Mouse (Mus musculus) naive thymus-derived CD4-positive, alpha-beta T cell, adult 5 months (primary cell): Measurements from ENCODE around the gene 1700016D06Rik. TPM values are rescaled to one million over a fixed set of nuclear protein-coding genes. Genes with fewer than 3 reads are reported as not detected.

Experiments
- polyA plus RNA-seq: library from polyadenylated mRNA; unstranded; fragments of 100-300 nt; shearing (Covaris generic); gene quantifications from one replicate; pipeline ENCODE4 v1.2.1, GENCODE M21; 2017

1700016D06Rik gene
- not detected for polyA plus RNA-seq

GRCm38 (mm10) chr8:11701033-11701362, at the start of gene 1700016D06Rik:
TSS of gene 1700016D06Rik (minus strand) at chr8:11701063.

DNA sequence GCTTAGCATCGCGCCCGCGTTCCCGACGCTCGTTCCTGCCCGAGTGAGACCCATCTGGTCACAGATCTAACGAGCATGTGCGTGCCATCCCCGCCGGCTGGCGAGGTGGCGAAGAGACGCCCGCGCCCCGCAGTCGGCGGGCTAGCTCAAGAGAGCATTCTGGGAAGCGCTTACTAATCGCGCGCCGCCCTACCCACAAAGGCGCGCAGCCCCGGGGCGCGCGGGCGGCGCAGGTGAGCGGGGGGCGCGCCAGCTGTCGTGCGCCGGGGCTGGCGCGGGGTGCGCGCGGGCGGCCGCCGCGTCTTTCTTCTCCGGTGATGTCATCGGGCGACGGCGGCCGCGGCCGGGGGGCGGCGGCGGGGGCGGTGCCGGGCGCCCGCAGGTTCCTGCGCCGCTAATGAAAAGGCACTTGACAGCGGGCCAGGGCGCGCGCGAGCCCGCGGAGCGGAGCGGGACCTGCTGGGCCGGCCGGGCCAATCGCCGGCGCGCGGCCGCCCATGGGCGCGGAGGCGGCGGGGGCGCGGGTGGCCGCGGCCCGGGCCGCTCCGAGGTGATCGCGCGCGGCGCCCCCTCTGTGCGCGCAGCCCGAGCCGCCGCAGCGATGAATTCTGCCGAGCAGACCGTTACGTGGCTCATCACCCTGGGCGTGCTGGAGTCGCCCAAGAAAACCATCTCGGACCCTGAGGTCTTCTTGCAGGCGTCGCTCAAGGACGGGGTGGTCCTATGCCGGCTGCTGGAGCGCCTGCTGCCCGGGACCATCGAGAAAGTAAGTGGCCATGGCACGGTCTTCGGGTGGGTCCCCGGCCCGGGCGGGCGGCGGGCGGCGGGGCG, 27.0 kb upstream of the 1700016D06Rik start, which contains the start of gene Arhgef7:
TSS of gene Arhgef7 (plus strand) at position 71 of the 831 bp plus-strand sequence.

GRCm38 (mm10) chr8:11635611-11636081, 65.2 kb downstream of the 1700016D06Rik start, which contains the start of gene Ankrd10:
TSS of gene Ankrd10 (minus strand) at chr8:11635757.

Other genes with a start within 250 kb of the 1700016D06Rik start
- 26.9 TPM for gene Rab20, start 222.4 kb downstream of the 1700016D06Rik start, polyA plus RNA-seq
- gene Naxd, start 203.6 kb downstream of the 1700016D06Rik start, polyA plus RNA-seq = 39.4 TPM
- gene Cars2, start 150.3 kb downstream of the 1700016D06Rik start, polyA plus RNA-seq = 43.3 TPM
- 71.1 TPM for gene Ing1, start 145.5 kb downstream of the 1700016D06Rik start, polyA plus RNA-seq
- 145 TPM for gene Ankrd10, start 65.3 kb downstream of the 1700016D06Rik start, polyA plus RNA-seq
- gene Arhgef7, start 26.7 kb upstream of the 1700016D06Rik start, polyA plus RNA-seq = 20.5 TPM
- not detected for gene Tex29, start 139.4 kb upstream of the 1700016D06Rik start, polyA plus RNA-seq